Mouse (Mus musculus) MEL (cell line): ENCODE data around the gene Ipcef1.

Source experiments
- CTCF ChIP-seq, 3 experiments: IDR thresholded peaks in 2 of 3; conservative IDR thresholded peaks in 1 of 3; 2 replicates each; pipeline ENCODE4 v1.5.1; 2011 to 2012; ENCODE audit warnings: low read length in 3 of 3, low read depth in 2 of 3, mild to moderate bottlenecking in 2 of 3, improper control_type of control experiment in 1 of 3, inconsistent platforms in 1 of 3, mixed read lengths in 1 of 3, moderate library complexity in 1 of 3; ENCODE audit not compliant: control insufficient read depth in 1 of 3, insufficient read depth in 1 of 3, poor library complexity in 1 of 3, severe bottlenecking in 1 of 3
- MAX ChIP-seq: IDR thresholded peaks from 2 replicates; pipeline ENCODE4 v1.6.1; 2011; ENCODE audit warnings: low read length, improper control_type of control experiment
- POLR2A ChIP-seq, 2 experiments: IDR thresholded peaks; 2 replicates each; pipeline ENCODE4 v1.6.1; 2011 to 2012; ENCODE audit warnings: low read length in 2 of 2, mild to moderate bottlenecking in 2 of 2, control low read depth in 1 of 2, improper control_type of control experiment in 1 of 2, low read depth in 1 of 2, moderate library complexity in 1 of 2; ENCODE audit not compliant: control insufficient read depth in 1 of 2, insufficient read depth in 1 of 2, poor library complexity in 1 of 2
- TAL1 ChIP-seq: IDR thresholded peaks from 2 replicates; pipeline ENCODE4 v1.6.1; 2012; ENCODE audit warnings: mild to moderate bottlenecking, inconsistent platforms, low read length, moderate library complexity, mixed read lengths
- USF1 ChIP-seq: IDR thresholded peaks from 2 replicates; pipeline ENCODE4 v1.6.1; 2014; ENCODE audit warnings: low read depth, mild to moderate bottlenecking, inconsistent platforms, low read length, improper control_type of control experiment, moderate library complexity
- ZKSCAN1 ChIP-seq: IDR thresholded peaks from 2 replicates; pipeline ENCODE4 v1.6.1; 2012; ENCODE audit warnings: low read depth, mild to moderate bottlenecking, inconsistent platforms, low read length, improper control_type of control experiment, moderate library complexity
- ZMIZ1 ChIP-seq: IDR thresholded peaks from 2 replicates; pipeline ENCODE4 v1.6.1; 2012; ENCODE audit warnings: low read depth, mild to moderate bottlenecking, inconsistent platforms, low read length, improper control_type of control experiment, moderate library complexity

GRCm38 (mm10) chr10:6958791-6959190 lies 93.5 kb downstream of the Ipcef1 start:
- TF ChIP-seq CTCF (IDR thresholded peaks at IDR 0.05 in 2 of 3, conservative IDR thresholded peaks at IDR 0.05 in 1 of 3; ENCODE audit: control insufficient read depth in 1 of 3, insufficient read depth in 1 of 3, low read depth in 2 of 3, low read length in 3 of 3, poor library complexity in 1 of 3, severe bottlenecking in 1 of 3): no peak
- no peak for TF ChIP-seq ZKSCAN1
- no peak for TF ChIP-seq TAL1
- TF ChIP-seq USF1: no peak
- TF ChIP-seq POLR2A (IDR thresholded peaks at IDR 0.05; ENCODE audit: control insufficient read depth in 1 of 2, insufficient read depth in 1 of 2, low read depth in 1 of 2, low read length in 2 of 2, poor library complexity in 1 of 2): no peak
- TF ChIP-seq MAX: no peak
- TF ChIP-seq ZMIZ1: no peak
